Mouse (Mus musculus) embryo, embryonic 9.5 days (tissue): ENCODE results near the gene Blvra.

Experiments used
- DNase-seq: peaks from one replicate; pipeline ENCODE4 v3.0.0-alpha.2; 2017; ENCODE audit errors: extremely low spot score

Gene Blvra

DNA sequence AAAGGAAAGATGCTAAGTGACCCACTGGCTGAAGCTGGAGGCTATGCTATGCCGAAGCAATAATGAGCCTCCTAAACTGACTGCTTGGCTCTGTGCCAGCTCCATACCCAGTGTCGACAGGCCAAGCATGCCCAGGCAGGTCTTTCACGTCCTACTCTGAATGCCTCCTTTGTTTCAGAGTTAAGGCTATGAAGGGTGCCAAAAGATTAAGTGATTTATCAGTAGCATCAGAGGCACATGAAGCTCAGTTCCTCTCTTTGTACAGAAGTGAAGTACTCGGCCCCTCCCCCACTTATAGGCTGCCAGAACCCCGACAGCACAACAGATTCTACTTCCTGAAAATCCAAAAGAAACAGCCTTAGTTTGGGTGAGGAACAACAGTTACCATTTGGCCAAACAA, 66.5 kb downstream of the Blvra start:
- DNase-seq, result peak; percentile 5

DNA sequence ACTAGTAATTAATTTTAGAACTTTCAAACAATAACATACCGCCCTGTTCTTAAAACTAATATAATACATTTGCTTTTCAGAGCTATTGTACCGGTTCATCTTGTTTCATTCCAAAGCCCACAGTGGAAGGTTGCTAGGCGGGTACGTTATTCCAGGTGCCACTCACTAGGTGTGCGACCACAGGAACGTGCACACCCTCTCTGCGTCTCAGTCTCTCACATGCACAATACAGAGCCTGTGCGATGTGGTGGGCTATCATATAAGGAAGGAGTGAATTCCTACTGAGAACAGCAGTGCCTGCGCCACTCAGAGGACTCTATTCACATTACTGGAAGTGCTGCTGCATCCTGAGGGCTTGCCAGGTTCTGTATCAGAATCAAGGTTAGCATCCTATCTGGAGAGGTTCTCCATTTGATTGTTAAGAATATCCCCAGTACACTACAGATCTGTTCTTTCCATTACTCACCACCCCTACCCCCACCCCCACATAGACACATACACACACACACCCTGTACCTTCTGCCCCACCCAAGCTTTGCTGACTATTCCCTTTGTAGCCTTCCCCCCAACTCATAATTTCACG, 67.5 kb downstream of the Blvra start:
- no peak for DNase-seq

DNA sequence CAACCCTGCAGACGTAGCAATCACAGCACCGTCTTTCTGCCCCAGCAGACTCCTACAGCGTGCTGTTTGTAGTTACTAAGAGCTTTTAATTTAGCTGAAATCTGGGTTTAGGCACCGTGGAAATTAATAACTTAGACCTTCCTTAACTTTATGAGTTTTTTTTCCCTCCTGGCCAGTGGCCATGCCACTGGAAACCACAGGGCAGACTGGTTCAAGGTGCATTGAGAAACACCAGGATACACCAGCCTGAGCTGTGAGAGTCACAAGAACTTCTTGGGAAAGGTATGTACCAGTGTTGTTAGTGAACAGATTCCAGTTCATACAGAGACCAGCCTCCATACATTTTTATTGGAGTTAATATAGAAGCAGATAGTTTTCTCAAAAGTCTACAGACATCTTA, 68.0 kb downstream of the Blvra start:
- no peak for DNase-seq

DNA sequence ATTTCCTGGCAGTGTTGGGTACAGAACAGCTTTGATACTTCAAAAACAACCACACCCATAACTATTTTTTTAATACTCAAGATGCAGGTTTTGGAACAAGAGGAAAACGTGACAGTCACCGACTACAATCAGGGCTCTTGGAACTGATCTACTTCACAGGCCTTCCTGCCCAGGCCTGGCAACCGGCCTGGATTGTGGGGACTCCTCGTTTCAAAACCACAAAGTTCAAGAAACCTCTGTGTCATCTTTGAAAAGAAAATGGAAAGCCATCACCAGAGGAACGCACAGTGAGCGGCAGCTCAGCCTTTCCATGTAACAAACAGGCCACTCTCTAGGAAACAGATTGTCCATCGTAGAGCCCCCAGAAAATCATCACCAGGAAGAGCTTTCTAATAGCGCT, 68.6 kb downstream of the Blvra start:
- no peak for DNase-seq

DNA sequence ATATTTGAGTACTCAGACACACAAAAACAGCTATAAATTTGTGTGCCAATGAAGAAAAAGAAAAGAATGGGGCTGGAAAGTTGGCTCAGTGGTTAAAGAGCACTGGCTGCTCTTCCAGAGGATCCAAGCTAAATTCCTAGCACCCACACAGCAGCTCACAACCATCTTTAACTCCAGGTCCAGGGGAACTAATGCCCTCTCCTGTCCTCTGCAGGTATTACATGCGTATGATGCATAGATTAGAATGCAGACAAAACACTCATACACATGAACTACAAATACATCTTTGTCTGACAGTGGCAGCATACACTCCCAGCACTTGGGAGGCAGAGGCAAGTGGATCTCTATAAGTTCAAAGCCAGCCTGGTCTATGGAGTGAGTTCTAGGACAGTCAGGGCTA, 69.1 kb downstream of the Blvra start:
- DNase-seq, result no peak

DNA sequence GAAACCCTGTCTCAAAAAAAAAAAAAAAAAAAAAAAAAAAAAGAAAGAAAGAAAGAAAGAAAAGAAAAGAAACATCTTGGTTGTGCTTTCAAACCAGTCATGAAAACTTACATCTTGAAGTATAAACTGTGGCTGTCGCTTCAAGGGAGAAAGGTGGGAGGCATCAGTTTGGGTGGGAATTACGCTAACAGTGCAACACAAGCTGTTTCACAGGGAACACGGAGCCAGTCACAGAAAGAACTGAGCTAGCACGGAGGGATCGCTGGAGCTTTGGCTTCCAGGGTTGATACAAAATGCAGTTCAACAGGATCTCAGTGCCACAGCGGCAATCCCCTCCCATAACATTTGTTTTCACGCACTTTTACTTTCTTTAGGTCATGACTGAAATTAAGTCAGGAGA, 69.5 kb downstream of the Blvra start:
- DNase-seq, result no peak

DNA sequence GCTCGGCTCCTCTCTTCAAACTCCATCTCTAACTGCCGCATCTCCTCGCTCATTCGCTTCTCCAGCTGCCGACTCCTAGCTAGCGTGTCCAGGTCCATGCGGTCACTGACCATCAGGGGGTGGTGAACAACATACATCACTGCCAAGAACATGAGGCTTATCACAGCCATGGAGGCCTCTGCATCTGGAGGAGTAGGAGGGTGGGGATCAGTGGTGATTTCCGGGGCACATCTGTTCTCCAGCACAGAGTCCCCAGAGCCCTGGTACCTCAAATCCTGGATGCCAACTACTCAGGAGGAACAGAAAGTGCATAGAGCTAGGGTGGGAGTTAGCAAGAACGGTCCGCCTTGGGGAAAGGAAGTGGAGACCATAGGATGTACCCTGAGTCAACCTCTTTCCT, 71.6 kb downstream of the Blvra start:
- DNase-seq, result no peak

DNA sequence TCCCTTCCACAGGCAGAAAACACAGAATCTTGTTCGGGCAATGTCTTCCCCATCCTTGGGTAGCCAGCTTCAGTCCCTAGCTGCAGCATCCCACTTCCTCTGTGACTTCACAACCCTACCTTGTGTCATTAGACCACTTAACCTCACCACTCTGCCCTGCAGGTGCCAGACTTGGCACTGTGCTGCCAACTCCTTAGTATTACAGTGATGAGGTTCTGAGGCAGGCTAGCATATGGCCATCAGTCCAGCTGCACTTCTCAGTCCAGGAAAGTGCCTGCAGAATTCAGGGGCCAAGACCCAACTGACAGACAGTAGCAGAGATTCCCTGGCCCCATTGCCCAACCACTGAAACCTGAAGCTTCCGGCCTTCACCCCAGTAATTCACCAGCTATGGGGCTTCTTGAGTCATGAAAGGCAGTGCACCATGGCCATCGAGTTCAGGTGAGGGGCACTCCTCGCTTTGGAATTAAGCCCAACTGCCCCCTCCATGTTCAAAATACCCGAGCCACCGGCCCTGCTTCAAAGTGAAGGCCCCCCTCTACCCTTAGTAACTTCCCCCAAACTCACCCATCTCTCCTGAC, 72.2 kb downstream of the Blvra start:
- no peak for DNase-seq

DNA sequence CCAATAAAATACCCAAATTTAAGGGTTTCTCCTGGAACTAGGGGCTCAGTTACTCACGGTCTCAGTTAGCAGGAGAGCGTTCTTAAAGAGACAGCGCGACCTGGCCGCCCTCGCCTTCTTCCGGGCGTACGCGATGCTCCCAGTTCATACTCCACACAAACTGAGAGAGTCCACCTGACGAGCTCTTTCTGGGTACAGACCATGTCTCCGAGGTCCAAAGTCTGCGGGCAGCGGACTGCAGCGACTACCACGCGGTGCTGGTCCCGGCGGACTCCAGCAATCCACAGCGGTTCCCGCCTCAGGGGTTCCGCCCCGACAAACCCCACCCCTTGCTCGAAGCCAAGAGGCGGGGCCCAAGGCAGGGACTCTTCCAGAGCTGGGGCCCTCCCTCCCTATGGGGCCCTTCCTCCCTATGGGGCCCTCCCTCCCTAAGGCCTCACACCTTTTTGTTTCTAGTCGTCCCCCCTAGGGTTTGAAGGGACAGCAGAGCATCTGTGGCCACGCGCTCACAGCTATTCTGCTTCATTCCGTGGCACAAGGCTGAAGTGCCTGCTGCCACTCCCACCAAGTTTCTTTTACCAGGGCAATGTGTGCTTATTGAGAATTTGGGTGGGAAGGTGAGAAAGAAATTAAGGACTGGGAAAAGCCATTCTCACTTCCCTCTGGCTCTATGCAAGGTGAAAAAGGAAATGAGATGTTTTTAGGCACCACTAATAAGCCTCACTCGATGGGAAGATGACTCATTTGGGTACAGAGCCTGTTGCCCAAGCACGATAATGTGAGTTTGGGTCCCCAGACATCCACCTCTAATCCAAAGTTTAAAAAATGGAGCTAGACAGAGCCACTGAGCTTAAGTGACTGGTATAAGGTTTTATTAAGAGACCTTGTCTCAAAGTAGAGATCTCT, 72.9 kb downstream of the Blvra start, which contains the start of gene Itpripl1:
TSS of gene Itpripl1 (minus strand) at position 285 of the 906 bp plus-strand sequence.
- peak; percentile 67 for DNase-seq

DNA sequence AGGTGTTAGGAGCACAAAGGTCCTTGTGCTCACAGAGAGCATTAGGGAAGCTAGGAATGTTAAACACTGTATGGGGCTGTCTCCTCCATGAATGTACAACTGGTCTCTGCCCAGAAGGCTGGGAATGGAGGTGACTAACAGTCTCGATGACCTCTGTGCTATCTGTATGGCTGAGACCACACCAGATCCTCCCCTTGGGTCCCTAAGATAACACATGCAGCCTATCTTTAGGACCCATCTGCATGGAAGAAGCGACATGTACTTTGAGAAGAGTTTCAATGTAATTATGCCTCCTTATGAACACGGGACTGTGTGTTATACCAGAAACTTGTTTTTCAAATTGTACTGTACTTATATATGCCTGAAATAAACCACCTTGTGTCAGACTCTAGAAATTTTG, 75.2 kb downstream of the Blvra start:
- no peak for DNase-seq
